ENCODE assay signal across 8 mouse cellular contexts in genomic region chr19:24271746-24272426, GRCm38 (mm10). TPM values are rescaled to one million over a fixed set of nuclear protein-coding genes. Genes with fewer than 3 reads are reported as not detected.
A peak's percentile ranks its signal among the peaks of the same experiment; 100 is the strongest.
DNase-seq lines count a peak whose midpoint lies in the region; ATAC-seq lines count a peak whose summit lies in the region.

No protein-coding gene starts in this region.

- no peak overlapping the region for H3K4me3 ChIP-seq in hindbrain, embryonic 14.5 days (replicated peaks; ENCODE audit: low read length)

- peak; percentile 68 for DNase-seq in WW6 (ENCODE audit: low read depth, low spot score)
- peak; percentile 70 to 81 for DNase-seq in cerebellum, postnatal 36 days
- peak; percentile 73 to 78 for DNase-seq in frontal cortex, postnatal 36 days (ENCODE audit: low spot score in 2 of 2)
- DNase-seq in hindbrain, embryonic 14.5 days (ENCODE audit: low spot score), result peak; percentile 88
- peak; percentile 70 to 83 for DNase-seq in layer of hippocampus, postnatal 36 days
- DNase-seq in lung, postnatal 25 days (ENCODE audit: low spot score), result peak; percentile 84
- peak; percentile 95 for DNase-seq in retina, postnatal 1 day
- peak; percentile 69 to 76 for DNase-seq in urinary bladder, adult 18-20 months (ENCODE audit: low spot score in 2 of 2)

- peak; percentile 80 for ATAC-seq in hindbrain, embryonic 14.5 days (ENCODE audit: low FRiP score)

- H3K27ac ChIP-seq in hindbrain, embryonic 14.5 days, result no peak overlapping the region

- 48% methylated on average over 16 of the region's 16 CpGs for WGBS in hindbrain, embryonic 14.5 days

- no peaks in the 10 kb centered on the region for H3K27me3 ChIP-seq in hindbrain, embryonic 14.5 days (ENCODE audit: control insufficient read depth, insufficient read depth, low read length)

- H3K4me2 ChIP-seq in hindbrain, embryonic 14.5 days (replicated peaks), result peak overlapping the region; percentile 29

- H3K4me1 ChIP-seq in hindbrain, embryonic 14.5 days (replicated peaks; ENCODE audit: control insufficient read depth, insufficient read depth, low read length), result no peaks in the 10 kb centered on the region

- no peaks in the 10 kb centered on the region for H3K9me3 ChIP-seq in hindbrain, embryonic 14.5 days (ENCODE audit: control insufficient read depth, low read length)

- peaks cover 9% of the 10 kb centered on the region; the same call in 1 of the 2 replicates for H3K36me3 ChIP-seq in hindbrain, embryonic 14.5 days (replicated peaks; ENCODE audit: control insufficient read depth, insufficient read depth)

- H3K9ac ChIP-seq in hindbrain, embryonic 14.5 days, result no peak overlapping the region; the same call in 1 of the 2 replicates

RNA-seq across cellular contexts. Expression of gene Fxn, which starts 8.5 kb away (rescaled TPM):
- polyA plus RNA-seq in hindbrain, embryonic 14.5 days (2014; fragmentation: Nextera tagmentation; extraction: Ambion mirVana), result 33.0 and 37.0 TPM in 2 replicates
- total RNA-seq in layer of hippocampus, postnatal 36 days (2021), result 1 to 10 TPM; 7.9 to 8.1 TPM

RNA-seq across cellular contexts. Expression of gene Tjp2, which starts 47.1 kb away (rescaled TPM):
- 12.6 and 13.5 TPM in 2 replicates for polyA plus RNA-seq in hindbrain, embryonic 14.5 days (2014; fragmentation: Nextera tagmentation; extraction: Ambion mirVana)
- total RNA-seq in layer of hippocampus, postnatal 36 days (2021), result 10 to 100 TPM; 18.7 to 19.6 TPM
